Mouse (Mus musculus) heart, adult 2 months (tissue): Measurements from ENCODE around the gene Gal3st2c.
"Not testable (repeated sequence)": the region's sequence is repeated elsewhere in the genome, so short reads cannot be mapped to it uniquely, and the experiment has no call there.

Experiments
- CTCF ChIP-seq: fragments of 200-600 bp; IDR thresholded peaks from 2 replicates; pipeline ENCODE4 v1.8.1; 2022; ENCODE audit warnings: antibody characterized with exemption, mild to moderate bottlenecking, moderate library complexity
- EP300 ChIP-seq: fragments of 200-500 bp; IDR thresholded peaks from 2 replicates; pipeline ENCODE4 v1.6.1; 2011; ENCODE audit warnings: low read depth, low read length, control low read depth; ENCODE audit not compliant: insufficient read depth
- POLR2A ChIP-seq: fragments of 200-500 bp; IDR thresholded peaks from 2 replicates; pipeline ENCODE4 v1.6.1; 2011; ENCODE audit warnings: mild to moderate bottlenecking, low read depth, low read length, control low read depth; ENCODE audit not compliant: insufficient read depth

GRCm38 (mm10) chr1:94008826-94009225, 18.5 kb downstream of the Gal3st2c start:
- TF ChIP-seq CTCF, POLR2A, EP300: not testable (repeated sequence)
